Mouse (Mus musculus): Measurements from ENCODE around the gene Mettl21a. TPM values are rescaled to one million over a fixed set of nuclear protein-coding genes. Genes with fewer than 3 reads are reported as not detected.
"Not testable (repeated sequence)": the region's sequence is repeated elsewhere in the genome, so short reads cannot be mapped to it uniquely, and the experiment has no call there.

Gene Mettl21a
- polyA plus RNA-seq, 1 experiment from 2014 or later: 6.6 TPM

GRCm38 (mm10) chr1:64614311-64614710, 2.7 kb downstream of the Mettl21a start:
- no peak for ATAC-seq (ENCODE audit: insufficient read depth)
- Histone ChIP-seq H3K4me3 (replicated peaks) (no peak overlapping the region), H3K9ac (no peak overlapping the region), H3K36me3 (replicated peaks) (peaks cover 2% of the 10 kb centered on the region; the same call in 1 of the 2 replicates), H3K27me3 (no peaks in the 10 kb centered on the region), H3K4me2 (no peak overlapping the region), H3K27ac (replicated peaks) (no peak overlapping the region), H3K4me1 (replicated peaks) (peaks cover 36% of the 10 kb centered on the region), H3K9me3 (replicated peaks) (no peaks in the 10 kb centered on the region)
- WGBS (ENCODE audit: insufficient replicate concordance): 78% methylated on average over 9 of the region's 9 CpGs

- no peak overlapping the region for H3K9ac ChIP-seq
- H3K27me3 ChIP-seq: no peaks in the 10 kb centered on the region
- no peak overlapping the region; the same call in 1 of the 2 replicates for H3K4me2 ChIP-seq
- H3K36me3 ChIP-seq (replicated peaks): peaks cover 15% of the 10 kb centered on the region
- no peak for ATAC-seq (ENCODE audit: insufficient read depth)
- H3K27ac ChIP-seq (replicated peaks): peak overlapping the region; percentile 72; the same call in 1 of the 2 replicates
- H3K4me3 ChIP-seq (replicated peaks): no peak overlapping the region
- H3K4me1 ChIP-seq (replicated peaks): peaks cover 27% of the 10 kb centered on the region
- 77% methylated on average over 9 of the region's 9 CpGs for WGBS (ENCODE audit: insufficient replicate concordance)
- no peaks in the 10 kb centered on the region for H3K9me3 ChIP-seq (replicated peaks)
Observed at GRCm38 (mm10) chr1:64609976-64610375, 7.1 kb downstream of the Mettl21a start.

DNA sequence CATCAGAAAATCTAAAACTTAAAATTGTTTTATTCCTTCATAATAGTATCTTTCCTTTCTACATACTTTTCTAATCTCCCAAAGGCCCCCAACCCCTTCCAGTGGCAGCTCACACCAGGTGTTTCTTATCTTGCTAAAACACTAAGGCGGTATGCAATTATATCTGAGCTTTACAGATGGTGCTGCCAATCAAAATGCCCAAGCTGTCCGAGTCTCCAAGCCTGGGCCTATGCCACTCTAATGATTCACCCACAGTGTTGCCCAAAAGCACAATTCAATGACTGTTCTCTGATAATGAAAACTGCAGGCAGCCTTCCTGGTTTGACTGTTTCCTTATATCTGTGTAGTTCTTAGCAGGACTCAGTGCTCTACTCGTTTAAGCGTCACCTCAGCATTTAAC, 7.9 kb downstream of the Mettl21a start:
- H3K4me1 ChIP-seq (replicated peaks): peaks cover 27% of the 10 kb centered on the region
- no peaks in the 10 kb centered on the region for H3K27me3 ChIP-seq
- 27% methylated on average over 4 of the region's 4 CpGs for WGBS (ENCODE audit: insufficient replicate concordance)
- H3K4me2 ChIP-seq: peak overlapping the region; percentile 39
- no peak overlapping the region for H3K4me3 ChIP-seq (replicated peaks)
- no peaks in the 10 kb centered on the region for H3K9me3 ChIP-seq (replicated peaks)
- H3K27ac ChIP-seq (replicated peaks): peak overlapping the region; percentile 72
- no peak overlapping the region for H3K9ac ChIP-seq
- H3K36me3 ChIP-seq (replicated peaks): peaks cover 22% of the 10 kb centered on the region
- ATAC-seq (ENCODE audit: insufficient read depth): peak; percentile 88

- no peak for ATAC-seq (ENCODE audit: insufficient read depth)
- H3K36me3 ChIP-seq (replicated peaks): peaks cover 37% of the 10 kb centered on the region
- H3K4me1 ChIP-seq (replicated peaks): peaks cover 6% of the 10 kb centered on the region; the same call in 1 of the 2 replicates
- no peak overlapping the region for H3K4me2 ChIP-seq
- H3K4me3 ChIP-seq (replicated peaks): no peak overlapping the region
- H3K9ac ChIP-seq: no peak overlapping the region
- 39% methylated on average over 5 of the region's 5 CpGs for WGBS (ENCODE audit: insufficient replicate concordance)
- no peak overlapping the region for H3K27ac ChIP-seq (replicated peaks)
- H3K9me3 ChIP-seq (replicated peaks): no peaks in the 10 kb centered on the region
- no peaks in the 10 kb centered on the region for H3K27me3 ChIP-seq
Observed at GRCm38 (mm10) chr1:64603381-64603780, 13.7 kb downstream of the Mettl21a start.

DNA sequence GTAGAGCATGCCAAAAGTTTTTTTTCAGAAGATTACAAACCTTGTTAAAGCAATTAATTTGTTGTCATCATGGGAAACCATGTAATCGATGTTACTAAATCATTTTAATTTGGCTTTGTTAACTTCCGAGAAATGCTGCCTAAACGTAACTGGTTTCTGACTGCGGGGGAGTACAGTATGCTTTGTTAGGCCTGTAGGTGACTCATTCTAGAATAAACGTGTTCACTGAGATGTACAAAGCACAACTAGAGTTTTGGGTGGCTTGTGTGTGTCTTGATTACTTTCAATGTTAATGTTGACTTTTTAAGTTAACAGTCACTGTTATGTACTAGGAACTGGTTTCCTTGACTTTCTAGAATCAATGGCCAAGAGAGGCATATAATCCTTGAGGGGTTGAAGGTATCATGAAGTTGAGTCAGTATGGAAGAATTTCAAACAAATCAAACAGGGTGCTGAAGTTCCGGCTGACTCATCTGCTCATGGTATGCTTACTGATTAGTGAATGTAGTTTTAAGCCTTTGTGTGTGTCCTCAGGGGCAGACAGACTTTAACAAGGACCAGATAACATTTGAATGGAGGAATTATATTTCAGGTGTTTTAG, 15.7 kb downstream of the Mettl21a start:
- ATAC-seq (ENCODE audit: insufficient read depth): no peak
- Histone ChIP-seq H3K27me3 (no peaks in the 10 kb centered on the region), H3K4me1 (replicated peaks) (peaks cover 6% of the 10 kb centered on the region; the same call in 1 of the 2 replicates), H3K4me3 (replicated peaks) (no peak overlapping the region), H3K9me3 (replicated peaks) (no peaks in the 10 kb centered on the region), H3K27ac (replicated peaks) (no peak overlapping the region), H3K36me3 (replicated peaks) (peaks cover 32% of the 10 kb centered on the region), H3K4me2 (no peak overlapping the region), H3K9ac (no peak overlapping the region)
- WGBS (ENCODE audit: insufficient replicate concordance): 80% methylated on average over 6 of the region's 6 CpGs

DNA sequence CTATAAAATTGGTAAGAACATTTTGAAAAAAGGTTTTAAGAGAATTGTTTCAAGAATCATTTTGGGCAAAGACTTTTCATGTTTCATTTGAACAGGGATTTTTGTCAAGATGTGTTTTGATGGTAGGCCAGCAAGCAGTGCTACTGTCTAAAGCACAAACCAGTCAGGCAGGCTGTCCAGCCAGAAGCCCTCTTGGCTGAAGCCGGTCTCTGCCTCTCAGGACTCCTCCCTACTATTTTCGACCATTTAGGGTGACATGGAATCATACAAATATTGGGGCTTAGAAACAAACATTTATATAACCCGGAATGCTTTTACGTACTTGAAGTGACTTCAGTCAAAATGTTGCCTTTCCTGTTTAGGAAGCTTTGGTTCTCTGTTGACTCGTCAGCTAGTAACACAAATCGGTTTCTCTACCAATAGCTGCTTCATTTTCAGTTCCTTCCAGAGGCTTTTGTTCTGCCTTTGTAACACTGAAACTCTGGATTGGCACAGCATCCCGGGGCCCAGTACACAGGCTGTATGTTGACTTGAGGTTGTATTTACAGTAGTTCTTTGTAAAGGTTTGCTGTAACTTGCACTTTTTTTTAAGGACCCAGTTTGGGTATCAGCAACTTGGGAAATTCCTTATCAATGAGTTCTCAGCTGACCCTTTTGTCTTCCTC, 16.5 kb downstream of the Mettl21a start:
- no peak overlapping the region for H3K4me3 ChIP-seq (replicated peaks)
- peaks cover 32% of the 10 kb centered on the region for H3K36me3 ChIP-seq (replicated peaks)
- H3K27ac ChIP-seq (replicated peaks): no peak overlapping the region
- no peak overlapping the region for H3K9ac ChIP-seq
- no peaks in the 10 kb centered on the region for H3K27me3 ChIP-seq
- peaks cover under 1% of the 10 kb centered on the region; the same call in 1 of the 2 replicates for H3K4me1 ChIP-seq (replicated peaks)
- WGBS (ENCODE audit: insufficient replicate concordance): 80% methylated on average over 7 of the region's 7 CpGs
- H3K4me2 ChIP-seq: no peak overlapping the region
- no peak for ATAC-seq (ENCODE audit: insufficient read depth)
- H3K9me3 ChIP-seq (replicated peaks): no peaks in the 10 kb centered on the region

DNA sequence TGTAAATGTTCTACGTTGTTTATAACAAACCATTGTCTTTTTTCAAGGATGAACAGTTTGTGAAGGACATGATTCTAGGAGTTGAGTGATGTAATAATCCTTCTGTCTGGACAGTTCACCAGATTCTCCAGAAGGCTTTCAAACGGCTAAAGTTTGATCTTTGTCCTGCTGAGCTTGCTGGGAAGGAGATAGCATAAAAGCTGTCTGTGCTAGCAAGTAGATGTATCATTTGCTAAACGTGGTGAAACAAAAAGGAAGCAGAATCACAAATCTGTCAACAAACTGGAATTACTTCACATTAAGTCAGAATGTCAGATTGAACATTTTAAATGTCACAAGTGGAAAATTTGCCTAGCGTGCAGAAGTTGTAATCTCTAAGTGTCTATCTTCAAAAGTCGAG, 18.1 kb downstream of the Mettl21a start:
- H3K9ac ChIP-seq: no peak overlapping the region

DNA sequence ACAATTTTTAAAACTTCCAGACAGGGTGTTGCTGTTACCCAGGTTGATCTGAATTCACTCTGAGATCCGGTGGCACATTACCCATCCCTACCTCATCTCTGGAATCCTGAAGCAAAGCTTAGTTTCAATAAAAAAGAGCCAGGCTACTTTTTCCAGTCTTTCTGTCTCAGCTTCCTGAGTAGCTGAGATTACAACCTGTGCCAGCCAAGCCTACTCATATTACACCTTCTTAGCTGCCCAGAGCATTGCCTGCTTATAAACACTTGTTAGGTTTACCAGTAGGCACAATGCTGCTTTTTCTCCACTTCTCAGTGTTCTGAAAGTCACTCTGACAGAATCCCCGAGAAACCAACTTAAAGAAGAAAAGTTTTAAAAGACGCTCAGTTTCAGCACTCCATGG, 38.2 kb downstream of the Mettl21a start:
- no peak for ATAC-seq (ENCODE audit: insufficient read depth)
- H3K4me2 ChIP-seq: no peak overlapping the region
- no peak overlapping the region for H3K27ac ChIP-seq (replicated peaks)
- peaks cover 55% of the 10 kb centered on the region for H3K36me3 ChIP-seq (replicated peaks)
- H3K4me1 ChIP-seq (replicated peaks): no peaks in the 10 kb centered on the region
- no peak overlapping the region for H3K4me3 ChIP-seq (replicated peaks)
- H3K9ac ChIP-seq: no peak overlapping the region
- 84% methylated on average over 3 of the region's 3 CpGs for WGBS (ENCODE audit: insufficient replicate concordance)
- no peaks in the 10 kb centered on the region for H3K27me3 ChIP-seq
- no peaks in the 10 kb centered on the region for H3K9me3 ChIP-seq (replicated peaks)

More for the DNA sequence above, 18.1 kb downstream of the Mettl21a start:
- 48% methylated on average over 5 of the region's 5 CpGs for WGBS (ENCODE audit: insufficient replicate concordance)
- H3K27me3 ChIP-seq: no peaks in the 10 kb centered on the region
- H3K27ac ChIP-seq (replicated peaks): no peak overlapping the region
- H3K36me3 ChIP-seq (replicated peaks): peaks cover 23% of the 10 kb centered on the region
- H3K4me1 ChIP-seq (replicated peaks): no peaks in the 10 kb centered on the region
- H3K4me2 ChIP-seq: no peak overlapping the region
- H3K4me3 ChIP-seq (replicated peaks): no peak overlapping the region
- H3K9me3 ChIP-seq (replicated peaks): no peaks in the 10 kb centered on the region
- no peak for ATAC-seq (ENCODE audit: insufficient read depth)

- H3K36me3 ChIP-seq (replicated peaks): peaks cover 58% of the 10 kb centered on the region
- not testable (repeated sequence) for H3K4me3 ChIP-seq (replicated peaks); H3K9me3 ChIP-seq (replicated peaks); ATAC-seq (ENCODE audit: insufficient read depth); H3K27ac ChIP-seq (replicated peaks); H3K9ac ChIP-seq; H3K27me3 ChIP-seq; H3K4me1 ChIP-seq (replicated peaks); H3K4me2 ChIP-seq
- WGBS (ENCODE audit: insufficient replicate concordance): 67% methylated on average over 9 of the region's 9 CpGs
Observed at GRCm38 (mm10) chr1:64577911-64578310, 39.1 kb downstream of the Mettl21a start.

DNA sequence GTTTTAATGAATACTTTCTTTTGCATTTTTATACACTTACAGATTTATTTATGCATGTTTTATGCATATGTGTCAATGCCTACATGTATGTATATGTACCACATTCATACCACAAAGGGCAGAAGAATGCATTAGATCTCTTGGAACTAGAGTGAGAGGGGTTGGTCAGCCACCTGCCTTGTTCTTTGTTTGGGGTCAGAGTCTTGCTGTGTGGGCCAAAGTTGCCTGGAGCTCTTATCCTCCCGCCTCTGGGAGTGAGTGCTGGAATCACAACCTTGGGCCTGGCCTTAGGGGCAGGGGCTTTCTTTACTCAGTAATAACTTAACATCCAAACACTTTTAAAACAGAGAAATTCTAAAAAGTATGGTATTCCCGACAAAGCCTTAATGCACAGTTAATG, 40.3 kb downstream of the Mettl21a start:
- no peak for ATAC-seq (ENCODE audit: insufficient read depth)
- H3K36me3 ChIP-seq (replicated peaks): peaks cover 57% of the 10 kb centered on the region
- WGBS (ENCODE audit: insufficient replicate concordance): 92% methylated on average over 2 of the region's 2 CpGs

GRCm38 (mm10) chr1:64576022-64576421, 41.0 kb downstream of the Mettl21a start:
- no peaks in the 10 kb centered on the region for H3K27me3 ChIP-seq
- no peak overlapping the region for H3K4me3 ChIP-seq (replicated peaks)
- peaks cover 53% of the 10 kb centered on the region for H3K36me3 ChIP-seq (replicated peaks)
- no peaks in the 10 kb centered on the region for H3K4me1 ChIP-seq (replicated peaks)
- 78% methylated on average over 7 of the region's 7 CpGs for whole genome bisulfite sequencing (ENCODE audit: insufficient replicate concordance)
- H3K9ac ChIP-seq: no peak overlapping the region
- H3K9me3 ChIP-seq (replicated peaks): no peaks in the 10 kb centered on the region
- H3K27ac ChIP-seq (replicated peaks): no peak overlapping the region
- no peak for ATAC-seq (ENCODE audit: insufficient read depth)
- no peak overlapping the region for H3K4me2 ChIP-seq

More for the DNA sequence above, 40.3 kb downstream of the Mettl21a start:
- Histone ChIP-seq H3K27ac (replicated peaks) (no peak overlapping the region), H3K4me1 (replicated peaks) (no peaks in the 10 kb centered on the region), H3K4me2 (no peak overlapping the region), H3K9ac (no peak overlapping the region), H3K4me3 (replicated peaks) (no peak overlapping the region), H3K9me3 (replicated peaks) (no peaks in the 10 kb centered on the region), H3K27me3 (no peaks in the 10 kb centered on the region)

Data from liver, embryonic 15.5 days (tissue).